Comparison of ENCODE assay signal across 8 mouse cellular contexts in the genomic region with DNA sequence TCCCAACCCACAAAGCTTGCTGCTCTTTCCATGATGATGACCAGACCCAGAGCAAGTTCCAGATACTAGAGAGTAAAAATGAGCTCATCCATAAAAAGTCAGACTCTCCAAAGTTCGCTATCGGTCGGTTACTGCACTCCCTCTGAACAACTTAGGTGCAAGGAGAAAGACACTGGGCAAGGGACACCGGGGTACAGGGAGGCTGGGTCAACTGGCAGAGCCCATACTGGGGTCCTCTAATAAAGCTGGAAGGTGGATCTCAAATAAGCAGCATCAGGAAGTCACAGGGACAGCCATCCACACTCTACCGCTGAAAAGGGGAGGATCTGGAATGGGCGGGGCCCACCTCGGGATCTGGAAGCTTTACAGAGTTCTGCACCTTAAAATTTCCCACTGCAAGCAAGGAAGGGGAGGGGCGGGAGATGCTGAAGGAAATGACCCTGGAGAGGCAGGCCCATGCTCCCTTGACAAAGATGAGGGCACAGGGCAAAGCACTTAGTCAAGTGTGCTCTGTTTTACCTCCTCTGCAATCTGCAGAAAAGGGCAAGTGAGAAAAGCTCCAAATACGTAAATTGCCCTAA. TPM values are rescaled to one million over a fixed set of nuclear protein-coding genes. Genes with fewer than 3 reads are reported as not detected.
DNase-seq lines count a peak whose midpoint lies in the region; ATAC-seq lines count a peak whose summit lies in the region.

No protein-coding gene starts in this region.

- H3K4me2 ChIP-seq in forebrain, embryonic 14.5 days (ENCODE audit: low read length): peak overlapping the region; percentile 96
- peak overlapping the region; percentile 94 for H3K4me2 ChIP-seq in kidney, embryonic 15.5 days
- H3K4me2 ChIP-seq in neural tube, embryonic 11.5 days (ENCODE audit: low read depth): peak overlapping the region; percentile 99

- no peak for DNase-seq in heart, embryonic 10.5 days (ENCODE audit: low spot score)
- no peak for DNase-seq in heart, adult 9 months (ENCODE audit: low spot score in 2 of 2)
- no peak for DNase-seq in forebrain, embryonic 14.5 days (ENCODE audit: low spot score)
- no peak for DNase-seq in neural tube, embryonic 11.5 days (ENCODE audit: low spot score)
- DNase-seq in urinary bladder, postnatal 4 days (ENCODE audit: low spot score in 2 of 2): no peak
- DNase-seq in testis, postnatal 14 days (ENCODE audit: low spot score): no peak
- no peak for DNase-seq in spleen, postnatal 36 days (ENCODE audit: low spot score in 2 of 2)

- H3K9me3 ChIP-seq in heart, embryonic 10.5 days: no peaks in the 10 kb centered on the region
- H3K9me3 ChIP-seq in forebrain, embryonic 14.5 days (replicated peaks; ENCODE audit: control insufficient read depth, low read length): no peaks in the 10 kb centered on the region
- H3K9me3 ChIP-seq in kidney, embryonic 15.5 days (replicated peaks): no peaks in the 10 kb centered on the region
- H3K9me3 ChIP-seq in neural tube, embryonic 11.5 days (ENCODE audit: control insufficient read depth, low read length): no peaks in the 10 kb centered on the region

- WGBS in heart, embryonic 10.5 days: 27% methylated on average over 9 of the region's 9 CpGs
- 25% methylated on average over 9 of the region's 9 CpGs for WGBS in forebrain, embryonic 14.5 days
- 22% methylated on average over 9 of the region's 9 CpGs for WGBS in kidney, embryonic 15.5 days
- WGBS in neural tube, embryonic 11.5 days: 21% methylated on average over 9 of the region's 9 CpGs

- no peak for ATAC-seq in forebrain, embryonic 14.5 days
- ATAC-seq in kidney, embryonic 15.5 days (replicated peaks; ENCODE audit: low FRiP score): no peak
- ATAC-seq in neural tube, embryonic 11.5 days (ENCODE audit: insufficient read depth, low FRiP score, low TSS enrichment): no peak

- peak overlapping the region; percentile 78 for H3K4me3 ChIP-seq in heart, embryonic 10.5 days
- peak overlapping the region; percentile 88 for H3K4me3 ChIP-seq in forebrain, embryonic 14.5 days (ENCODE audit: low read depth, low read length)
- peak overlapping the region; percentile 66 for H3K4me3 ChIP-seq in kidney, embryonic 15.5 days (replicated peaks)
- H3K4me3 ChIP-seq in neural tube, embryonic 11.5 days (ENCODE audit: low read depth, low read length): peak overlapping the region; percentile 17

- peaks cover 33% of the 10 kb centered on the region for H3K4me1 ChIP-seq in heart, embryonic 10.5 days
- H3K4me1 ChIP-seq in forebrain, embryonic 14.5 days (ENCODE audit: control insufficient read depth, insufficient read depth, low read length): peaks cover 27% of the 10 kb centered on the region
- peaks cover 31% of the 10 kb centered on the region for H3K4me1 ChIP-seq in kidney, embryonic 15.5 days
- H3K4me1 ChIP-seq in neural tube, embryonic 11.5 days (ENCODE audit: control insufficient read depth, insufficient read depth, low read length): peaks cover 18% of the 10 kb centered on the region

- peak overlapping the region; percentile 95 for H3K9ac ChIP-seq in forebrain, embryonic 14.5 days (ENCODE audit: low read length)
- H3K9ac ChIP-seq in kidney, embryonic 15.5 days: peak overlapping the region; percentile 73
- H3K9ac ChIP-seq in neural tube, embryonic 11.5 days (ENCODE audit: low read length): 0 out of 2 replicates have a peak overlapping the region, but pooled peaks have one; percentile 9

- no peaks in the 10 kb centered on the region; the same call in 1 of the 2 replicates for H3K27me3 ChIP-seq in heart, embryonic 10.5 days (ENCODE audit: insufficient read depth, poor library complexity, severe bottlenecking)
- H3K27me3 ChIP-seq in forebrain, embryonic 14.5 days (replicated peaks; ENCODE audit: control insufficient read depth, insufficient read depth, low read length): no peaks in the 10 kb centered on the region
- H3K27me3 ChIP-seq in kidney, embryonic 15.5 days: peaks cover 9% of the 10 kb centered on the region; the same call in 1 of the 2 replicates
- H3K27me3 ChIP-seq in neural tube, embryonic 11.5 days (ENCODE audit: control insufficient read depth, insufficient read depth, low read length): peaks cover 12% of the 10 kb centered on the region; the same call in 1 of the 2 replicates

- peaks cover 2% of the 10 kb centered on the region; the same call in 1 of the 2 replicates for H3K36me3 ChIP-seq in heart, embryonic 10.5 days
- H3K36me3 ChIP-seq in forebrain, embryonic 14.5 days (ENCODE audit: control insufficient read depth, insufficient read depth, low read length): peaks cover 4% of the 10 kb centered on the region; the same call in 1 of the 2 replicates
- H3K36me3 ChIP-seq in kidney, embryonic 15.5 days: peaks cover 4% of the 10 kb centered on the region; the same call in 1 of the 2 replicates
- H3K36me3 ChIP-seq in neural tube, embryonic 11.5 days (ENCODE audit: control insufficient read depth, insufficient read depth, low read length): no peaks in the 10 kb centered on the region

- H3K27ac ChIP-seq in heart, embryonic 10.5 days: peak overlapping the region; percentile 47; the same call in 1 of the 2 replicates
- no peak overlapping the region for H3K27ac ChIP-seq in forebrain, embryonic 14.5 days (ENCODE audit: low read depth, low read length)
- 0 out of 2 replicates have a peak overlapping the region, but pooled peaks have one; percentile 1 for H3K27ac ChIP-seq in kidney, embryonic 15.5 days
- no peak overlapping the region for H3K27ac ChIP-seq in neural tube, embryonic 11.5 days (ENCODE audit: low read depth, low read length)

RNA-seq across cellular contexts. Expression of a gene that starts 3.0 kb away (rescaled TPM):
- polyA plus RNA-seq in heart, embryonic 10.5 days (2016; fragmentation: Nextera tagmentation; extraction: Ambion mirVana): 12.9 and 25.1 TPM in 2 replicates
- 16.4 and 17.3 TPM in 2 replicates for polyA plus RNA-seq in forebrain, embryonic 14.5 days (2014; fragmentation: Nextera tagmentation; extraction: Ambion mirVana)
- 38.2 and 41.6 TPM in 2 replicates for polyA plus RNA-seq in kidney, embryonic 15.5 days (2015; fragmentation: Nextera tagmentation; extraction: Ambion mirVana)
- polyA plus RNA-seq in neural tube, embryonic 11.5 days (2014; fragmentation: Nextera tagmentation; extraction: Ambion mirVana): 18.8 and 19.7 TPM in 2 replicates

Comparison
In these comparisons a context has a peak if more than half of its experiments do, and no peak if none do; other contexts are left out.
1. H3K27ac ChIP-seq: peak in heart, embryonic 10.5 days (single experiment) and kidney, embryonic 15.5 days (single experiment); none in forebrain, embryonic 14.5 days (single experiment) and neural tube, embryonic 11.5 days (single experiment).
2. H3K4me3 ChIP-seq: peak in every context shown above with its lines; median percentile 88 in forebrain, embryonic 14.5 days; 78 in heart, embryonic 10.5 days; 66 in kidney, embryonic 15.5 days; 17 in neural tube, embryonic 11.5 days.
3. H3K9ac ChIP-seq: peak in every context shown above with its lines; median percentile 95 in forebrain, embryonic 14.5 days; 73 in kidney, embryonic 15.5 days; 9 in neural tube, embryonic 11.5 days.
4. Peak in every context shown above with its lines, with median percentiles within 50 percentile points of each other: H3K4me2 ChIP-seq.